ENCODE assay signal across 14 mouse cellular contexts in genomic region chr13:91824845-91825550, GRCm38 (mm10). TPM values are rescaled to one million over a fixed set of nuclear protein-coding genes. Genes with fewer than 3 reads are reported as not detected.
DNase-seq lines count a peak whose midpoint lies in the region; ATAC-seq lines count a peak whose summit lies in the region.
"Had no signal": no experiment of that assay in that cellular context is flagged by ENCODE, and none has a peak within 500 bp of the region (broad histone marks: within the 10 kb centered on the region; RNA-seq: fewer than 3 reads in every experiment).

No protein-coding gene starts in this region.

- ATAC-seq in heart, embryonic 11.5 days (replicated peaks; ENCODE audit: insufficient number of reproducible peaks, low FRiP score, low TSS enrichment) = no peak
- ATAC-seq in neural tube, embryonic 15.5 days (ENCODE audit: low FRiP score) = no peak
- ATAC-seq: forebrain, embryonic 14.5 days; midbrain, embryonic 13.5 days had no signal

- WGBS in heart, embryonic 11.5 days (ENCODE audit: insufficient replicate concordance) = 70% methylated on average over 4 of the region's 4 CpGs
- 60% methylated on average over 4 of the region's 4 CpGs for WGBS in neural tube, embryonic 15.5 days

- no peaks in the 10 kb centered on the region for H3K9me3 ChIP-seq in heart, embryonic 11.5 days (replicated peaks; ENCODE audit: control insufficient read depth, low read length)
- H3K9me3 ChIP-seq in neural tube, embryonic 15.5 days (replicated peaks) = no peaks in the 10 kb centered on the region
- H3K9me3 ChIP-seq: hindbrain, embryonic 10.5 days; midbrain, embryonic 13.5 days had no signal

- H3K36me3 ChIP-seq in heart, embryonic 11.5 days (ENCODE audit: control insufficient read depth, insufficient read depth, low read length) = no peaks in the 10 kb centered on the region
- no peaks in the 10 kb centered on the region for H3K36me3 ChIP-seq in neural tube, embryonic 15.5 days
- H3K36me3 ChIP-seq: hindbrain, embryonic 10.5 days; midbrain, embryonic 13.5 days had no signal

- no peak overlapping the region for H3K9ac ChIP-seq in heart, embryonic 11.5 days (ENCODE audit: low read depth, low read length)
- no peak overlapping the region for H3K9ac ChIP-seq in neural tube, embryonic 15.5 days (replicated peaks)
- H3K9ac ChIP-seq: midbrain, embryonic 13.5 days had no signal

- intact Hi-C loops in heart, postnatal 36 days (cut with DNase I) = no loop called here

- no peaks in the 10 kb centered on the region for H3K4me1 ChIP-seq in heart, embryonic 11.5 days (ENCODE audit: control insufficient read depth, insufficient read depth, low read length)
- no peaks in the 10 kb centered on the region for H3K4me1 ChIP-seq in neural tube, embryonic 15.5 days
- H3K4me1 ChIP-seq: hindbrain, embryonic 10.5 days; midbrain, embryonic 13.5 days had no signal

- H3K4me2 ChIP-seq in heart, embryonic 11.5 days = no peak overlapping the region
- H3K4me2 ChIP-seq in neural tube, embryonic 15.5 days = no peak overlapping the region
- H3K4me2 ChIP-seq: liver, embryonic 11.5 days; midbrain, embryonic 13.5 days had no signal

- no peak overlapping the region for H3K27ac ChIP-seq in heart, embryonic 11.5 days (ENCODE audit: low read depth, low read length)
- H3K27ac ChIP-seq in neural tube, embryonic 15.5 days (replicated peaks) = no peak overlapping the region
- H3K27ac ChIP-seq: hindbrain, embryonic 10.5 days; midbrain, embryonic 13.5 days had no signal

- no peak overlapping the region for H3K4me3 ChIP-seq in heart, embryonic 11.5 days (ENCODE audit: low read depth, low read length)
- no peak overlapping the region for H3K4me3 ChIP-seq in neural tube, embryonic 15.5 days (replicated peaks)
- H3K4me3 ChIP-seq: hindbrain, embryonic 10.5 days; midbrain, embryonic 13.5 days had no signal

- H3K27me3 ChIP-seq in heart, embryonic 11.5 days (ENCODE audit: control insufficient read depth, insufficient read depth, low read length) = no peaks in the 10 kb centered on the region
- no peaks in the 10 kb centered on the region for H3K27me3 ChIP-seq in neural tube, embryonic 15.5 days (replicated peaks)
- H3K27me3 ChIP-seq: midbrain, embryonic 13.5 days had no signal

- DNase-seq in heart, adult 11 months = peak; percentile 96
- DNase-seq in neural tube, embryonic 10.5 days (ENCODE audit: extremely low spot score, low spot score) = peak; percentile 27
- DNase-seq in heart, postnatal 36 days = peak; percentile 32 to 37
- no peak for DNase-seq in testis, postnatal 14 days (ENCODE audit: low spot score)
- no peak for DNase-seq in urinary bladder, postnatal 36 days (ENCODE audit: low spot score in 2 of 2)
- DNase-seq in thymus, postnatal 25 days = no peak
- DNase-seq: adrenal gland, postnatal 36 days; kidney, postnatal 14 days had no signal

RNA-seq across cellular contexts. Expression of gene Zcchc9, which starts 17.5 kb away (rescaled TPM):
- polyA plus RNA-seq in heart, embryonic 11.5 days (2014; fragmentation: Nextera tagmentation; extraction: Ambion mirVana) = 24.3 and 27.9 TPM in 2 replicates
- 18.7 and 19.7 TPM in 2 replicates for polyA plus RNA-seq in neural tube, embryonic 15.5 days (2015; fragmentation: Nextera tagmentation; extraction: Ambion mirVana)
- 10 to 100 TPM; 14.4 to 16.0 TPM for total RNA-seq in heart, postnatal 36 days (2021)

RNA-seq across cellular contexts. Expression of gene Ckmt2, which starts 51.7 kb away (rescaled TPM):
- polyA plus RNA-seq in heart, embryonic 11.5 days (2014; fragmentation: Nextera tagmentation; extraction: Ambion mirVana) = 9.4 and 9.9 TPM in 2 replicates
- 0.28 and 0.70 TPM in 2 replicates for polyA plus RNA-seq in neural tube, embryonic 15.5 days (2015; fragmentation: Nextera tagmentation; extraction: Ambion mirVana)
- total RNA-seq in heart, postnatal 36 days (2021) = 1,000 to 10,000 TPM; 2,372 to 3,015 TPM
- total RNA-seq: adrenal gland, postnatal 36 days had no signal
- polyA plus RNA-seq: forebrain, embryonic 14.5 days; hindbrain, embryonic 10.5 days; liver, embryonic 11.5 days; midbrain, embryonic 13.5 days had no signal

Comparison
In these comparisons a context has a peak if more than half of its experiments do, and no peak if none do; other contexts are left out.
1. DNase-seq: peak in heart, adult 11 months (single experiment), neural tube, embryonic 10.5 days (single experiment) and heart, postnatal 36 days (2 of 2); none in testis, postnatal 14 days (single experiment), urinary bladder, postnatal 36 days (0 of 2) and thymus, postnatal 25 days (single experiment).